Mouse (Mus musculus) urinary bladder, adult 18-20 months (tissue): ENCODE data around the gene Bptf.
"Not testable (repeated sequence)": the region's sequence is repeated elsewhere in the genome, so short reads cannot be mapped to it uniquely, and the experiment has no call there.

Experiments used
- DNase-seq, 2 experiments: peaks; one replicate each; pipeline ENCODE4 v3.0.0; 2022; ENCODE audit warnings: low spot score in 2 of 2, mixed read lengths in 2 of 2

Bptf gene

DNA sequence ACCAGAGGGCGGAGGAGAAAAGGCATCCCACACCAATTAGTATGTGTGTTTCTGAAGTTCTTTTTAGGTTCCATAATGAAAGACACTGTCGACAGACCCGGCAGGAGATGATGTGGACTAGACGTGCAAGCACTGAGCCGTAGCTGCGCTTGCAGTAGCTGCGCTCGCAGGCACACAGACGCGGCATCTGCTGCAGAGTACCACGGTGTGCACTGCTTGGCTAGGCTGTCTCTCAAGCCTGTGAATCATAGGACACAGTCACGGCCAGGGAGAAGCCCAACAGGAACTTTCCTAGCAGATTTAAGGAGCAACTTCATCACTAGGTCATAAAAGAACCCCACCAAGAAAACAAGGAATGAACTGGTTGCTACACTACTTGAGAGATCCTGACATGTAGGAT, 14.1 kb downstream of the Bptf start:
- DNase-seq: no peak

DNA sequence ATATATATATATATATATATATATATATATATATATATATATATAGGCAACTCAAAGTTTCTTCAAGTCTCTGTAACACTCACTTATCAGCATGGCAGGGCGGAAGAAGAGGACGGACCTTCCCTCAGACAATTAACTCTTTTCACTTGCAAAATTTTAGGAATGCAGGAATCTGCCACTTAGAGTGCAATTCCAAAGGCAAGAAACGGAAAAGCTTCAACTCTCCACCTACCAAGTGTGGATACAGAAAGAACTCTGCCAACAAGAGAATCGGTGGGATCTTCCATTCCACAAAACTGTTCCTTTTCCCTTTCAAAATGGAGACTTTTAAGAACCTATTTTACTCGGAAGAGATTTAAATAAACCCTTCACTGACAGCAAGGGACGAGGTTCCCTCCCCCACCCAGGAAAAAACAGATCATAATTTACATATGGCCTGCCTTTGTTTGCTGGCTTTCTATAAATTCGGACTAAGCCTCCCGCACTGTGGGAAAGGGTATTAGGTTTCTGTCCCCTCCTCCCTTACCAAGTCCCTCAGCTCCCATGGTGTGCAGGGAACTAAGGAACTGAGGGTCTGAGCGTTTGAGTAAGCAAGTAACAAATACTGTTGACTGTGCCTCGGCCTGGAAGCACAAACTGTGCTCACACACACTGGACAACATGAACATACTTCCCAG, 17.9 kb downstream of the Bptf start:
- no peak for DNase-seq

DNA sequence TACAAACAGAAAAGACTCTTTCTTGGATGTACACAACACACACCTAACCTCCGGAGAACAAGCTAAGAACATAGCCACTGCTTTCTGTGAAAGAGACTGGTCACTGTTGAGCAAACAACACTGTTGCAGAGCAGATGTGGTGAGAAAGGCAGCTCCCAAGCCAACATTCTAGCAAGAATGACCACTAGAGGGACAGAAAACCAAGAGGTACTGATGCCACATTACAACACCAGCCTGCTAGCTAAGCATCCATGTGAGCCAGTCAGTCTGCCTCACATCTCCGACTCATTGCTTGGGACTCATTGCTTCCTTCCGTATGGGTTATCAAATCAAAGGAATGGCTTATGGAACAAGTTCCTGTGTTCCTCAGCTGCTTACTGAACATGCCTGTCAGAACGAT, 18.8 kb downstream of the Bptf start:
- DNase-seq: no peak

DNA sequence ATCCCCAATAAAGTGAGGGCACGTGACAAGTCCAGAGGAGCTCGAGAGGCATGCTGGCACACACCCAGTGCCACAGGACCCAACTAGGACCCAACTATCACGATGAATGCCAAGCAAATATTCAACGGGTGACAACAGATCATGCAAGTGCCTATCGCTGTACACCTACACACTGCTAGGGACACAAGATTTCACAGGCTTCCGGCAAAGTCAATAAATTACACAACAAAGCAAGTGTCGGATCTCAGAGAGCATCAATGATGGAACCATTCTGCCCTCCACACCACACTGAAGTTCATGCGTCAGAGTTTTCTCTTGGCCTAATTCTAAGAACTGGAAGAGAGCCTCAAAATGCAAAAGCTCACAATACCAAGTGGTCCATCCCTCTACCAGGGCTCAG, 22.3 kb downstream of the Bptf start:
- no peak for DNase-seq

DNA sequence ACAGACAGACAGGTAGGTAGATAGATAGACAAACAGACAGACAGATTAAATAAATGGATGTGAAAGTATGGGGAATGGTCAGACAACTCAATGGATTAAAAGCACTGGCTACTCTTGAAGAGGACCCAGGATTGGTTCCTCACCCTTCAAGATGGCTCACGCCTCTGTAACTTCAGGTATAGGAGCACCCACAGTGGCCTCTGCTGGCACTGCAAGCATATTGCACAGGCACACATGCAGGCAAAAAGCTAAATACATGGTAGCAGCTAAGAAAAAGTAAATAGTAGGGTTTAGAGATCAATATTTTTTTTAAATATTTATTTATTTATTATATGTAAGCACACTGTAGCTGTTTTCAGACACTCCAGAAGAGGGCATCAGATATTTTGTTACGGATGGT, 23.0 kb downstream of the Bptf start:
- no peak for DNase-seq

DNA sequence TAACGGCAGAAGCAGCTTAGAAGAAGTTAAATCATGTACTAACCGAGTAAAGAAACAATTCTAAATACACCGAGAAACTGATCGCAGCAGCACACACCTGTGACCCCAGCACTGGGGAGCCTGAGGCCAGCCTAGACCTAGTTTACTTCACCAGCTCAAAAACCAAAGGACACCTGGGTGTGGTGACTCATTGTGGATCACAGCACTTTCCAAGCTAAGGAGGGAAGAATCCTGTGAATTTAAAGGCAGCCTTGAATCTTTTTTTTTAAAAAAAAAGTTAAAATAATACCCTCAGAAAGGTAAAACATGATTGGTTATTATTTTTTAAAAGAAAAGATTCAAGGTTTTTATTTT, 24.2 kb downstream of the Bptf start:
- no peak for DNase-seq

DNA sequence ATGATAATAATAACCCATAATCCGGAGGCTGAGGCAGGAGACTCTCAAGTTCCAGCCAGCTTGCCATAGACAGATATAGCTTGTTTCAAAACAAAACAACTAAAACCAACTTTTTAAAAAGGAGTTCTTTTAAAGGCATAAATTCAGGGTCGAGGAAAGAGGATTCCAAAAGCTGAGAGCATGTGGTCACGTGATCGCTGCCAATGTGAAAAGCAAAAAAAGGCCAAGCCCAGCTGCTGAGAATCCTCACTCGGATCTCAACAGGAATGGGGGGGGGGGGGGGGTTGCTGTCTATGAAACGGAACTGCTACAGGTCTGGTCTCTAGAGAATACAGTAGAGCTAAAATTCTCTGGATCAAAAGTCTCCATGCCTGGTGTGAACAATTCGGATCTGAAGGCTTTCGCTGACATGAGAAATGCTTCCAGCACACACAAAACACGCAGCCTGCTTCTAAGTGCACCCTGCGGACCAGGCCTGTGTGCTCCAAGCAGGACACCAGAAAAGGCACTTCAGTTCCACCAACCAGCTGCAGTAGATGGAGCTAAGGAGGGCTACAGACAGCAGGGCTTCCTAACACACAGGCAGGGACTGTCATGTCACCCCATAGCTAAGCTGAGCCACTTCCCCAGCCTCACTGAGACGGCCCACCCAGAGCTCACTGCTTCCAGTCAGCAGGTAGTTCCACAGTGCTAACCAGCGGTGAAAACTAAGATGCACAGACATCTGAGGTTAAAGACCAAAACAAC, 24.8 kb downstream of the Bptf start:
- DNase-seq: no peak

DNA sequence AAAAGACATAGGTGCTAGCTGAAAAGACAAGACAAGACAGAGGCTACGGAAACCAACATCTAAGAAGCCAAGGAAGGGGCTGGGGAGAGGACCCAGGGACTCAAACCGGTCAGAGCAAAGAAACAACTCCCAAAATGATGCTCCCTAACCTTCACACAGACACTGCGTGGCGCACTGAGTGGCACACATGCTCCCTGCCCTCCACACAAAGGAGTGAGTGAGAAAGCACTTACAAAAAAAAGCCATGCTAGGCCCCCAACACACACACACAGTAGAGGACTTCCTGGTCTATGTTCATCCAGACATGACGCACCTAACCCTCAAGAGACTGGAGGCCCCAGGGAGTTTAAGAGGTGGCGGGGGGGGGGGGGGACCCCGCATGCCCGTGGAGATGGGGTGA, 25.5 kb downstream of the Bptf start:
- DNase-seq: no peak

DNA sequence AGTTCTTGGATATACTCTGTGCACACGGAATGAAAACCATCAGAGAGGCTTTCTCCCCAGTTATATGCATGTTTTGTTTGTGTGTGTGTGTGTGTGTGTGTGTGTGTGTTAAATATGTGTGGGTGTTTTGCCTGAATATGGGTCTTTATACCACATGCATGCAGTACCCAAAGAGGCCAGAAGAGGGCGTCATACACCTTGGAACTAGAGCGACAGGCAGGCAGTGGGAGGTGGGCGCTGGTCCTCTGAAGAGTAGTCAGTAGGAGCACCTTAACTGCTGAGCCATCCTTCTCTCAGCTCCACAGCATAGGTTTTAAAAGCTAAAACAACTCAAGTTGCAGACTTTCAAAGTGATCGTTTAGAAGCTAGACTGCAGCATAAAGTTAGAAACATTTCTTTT, 26.7 kb downstream of the Bptf start:
- peak; percentile 18 to 29 for DNase-seq

DNA sequence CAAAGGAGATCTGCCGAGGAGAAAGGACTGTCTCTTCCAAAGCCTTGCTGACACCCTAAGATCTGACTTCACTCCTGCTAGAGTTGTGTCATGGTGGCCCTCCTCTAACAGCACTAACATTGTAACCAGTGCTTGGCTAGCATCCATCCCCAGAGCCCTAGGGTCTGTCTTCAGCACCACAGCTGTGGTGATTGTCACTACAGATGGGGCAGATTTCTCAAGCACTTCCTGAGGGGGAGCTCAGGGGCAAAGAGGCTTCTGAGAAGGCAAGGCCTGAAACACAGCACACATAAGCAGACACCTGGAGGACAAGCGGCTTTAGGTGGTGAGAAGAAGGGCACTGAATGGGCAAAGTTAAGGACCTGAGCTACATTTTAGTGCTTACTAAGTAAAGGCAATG, 28.2 kb downstream of the Bptf start:
- DNase-seq: no peak

DNA sequence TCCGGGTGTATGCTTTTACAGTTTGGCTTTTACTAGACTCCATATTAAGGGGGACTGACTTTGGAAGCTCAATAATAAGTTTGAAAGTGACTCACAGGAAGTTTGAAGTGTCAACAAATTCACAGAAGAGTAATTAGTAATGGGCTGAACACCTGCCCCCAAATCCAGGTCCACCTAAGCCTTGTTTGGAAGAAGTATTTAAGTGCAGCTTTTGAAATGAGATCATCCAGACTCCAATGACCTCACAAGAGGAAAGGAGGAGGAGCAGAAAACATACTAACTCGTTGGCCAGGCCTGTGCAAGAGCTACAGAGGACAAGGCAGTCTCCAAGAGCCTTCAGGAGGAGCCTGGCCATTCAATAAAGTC, 28.7 kb downstream of the Bptf start:
- DNase-seq: no peak

DNA sequence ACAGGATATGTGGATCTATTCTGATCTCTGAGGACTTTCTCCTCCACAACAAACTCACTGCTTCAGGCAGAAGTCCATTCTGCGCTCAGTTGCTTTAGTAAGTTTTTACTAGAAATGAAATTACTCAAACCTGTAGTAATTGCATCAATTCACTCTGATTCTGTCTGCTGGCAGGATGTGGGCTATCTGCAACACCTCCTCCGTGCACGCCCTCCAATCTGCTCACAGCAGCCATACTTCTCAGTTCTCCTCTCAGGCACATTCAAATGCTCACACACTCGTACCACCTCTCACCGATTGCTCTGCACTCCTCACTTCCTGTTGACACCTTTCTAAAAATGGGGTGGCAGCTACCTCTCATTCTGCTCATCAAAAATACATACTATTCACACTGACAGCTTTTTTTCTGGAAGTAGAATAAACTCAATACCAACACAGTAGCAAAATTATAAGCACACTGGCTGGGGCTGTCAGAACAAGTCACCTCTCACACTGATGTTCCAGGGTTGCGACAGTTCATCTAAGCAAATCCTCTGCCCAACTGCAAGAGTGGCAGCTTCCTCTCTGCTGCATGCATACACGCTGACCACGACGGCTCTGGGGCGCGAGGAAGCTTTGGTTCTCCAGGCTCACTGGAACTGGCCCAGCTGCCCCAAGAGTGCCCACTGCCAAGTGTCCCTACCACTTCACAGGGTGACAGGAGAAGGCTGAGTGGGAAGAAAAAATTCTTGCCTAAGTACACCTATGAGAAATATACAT, 29.3 kb downstream of the Bptf start:
- DNase-seq: no peak

DNA sequence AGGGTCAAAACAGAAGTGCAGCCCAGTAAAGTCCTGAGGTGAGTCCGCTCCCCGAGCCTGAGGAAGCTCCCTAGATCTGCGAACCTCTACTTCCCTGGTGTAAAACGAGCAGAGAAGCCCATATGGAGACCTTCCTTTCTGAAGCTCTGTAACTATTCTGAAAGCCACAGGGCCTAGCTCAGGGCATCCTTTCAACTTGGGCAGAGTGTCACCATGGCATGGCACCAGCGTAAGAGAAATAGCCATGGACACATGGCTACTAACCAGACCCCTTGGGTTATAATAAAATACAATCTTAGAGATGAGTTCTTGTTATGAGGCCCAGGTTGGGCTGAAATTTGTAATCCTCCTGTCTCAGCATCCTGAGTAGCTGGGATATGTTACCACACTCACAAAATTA, 35.0 kb downstream of the Bptf start:
- no peak for DNase-seq

DNA sequence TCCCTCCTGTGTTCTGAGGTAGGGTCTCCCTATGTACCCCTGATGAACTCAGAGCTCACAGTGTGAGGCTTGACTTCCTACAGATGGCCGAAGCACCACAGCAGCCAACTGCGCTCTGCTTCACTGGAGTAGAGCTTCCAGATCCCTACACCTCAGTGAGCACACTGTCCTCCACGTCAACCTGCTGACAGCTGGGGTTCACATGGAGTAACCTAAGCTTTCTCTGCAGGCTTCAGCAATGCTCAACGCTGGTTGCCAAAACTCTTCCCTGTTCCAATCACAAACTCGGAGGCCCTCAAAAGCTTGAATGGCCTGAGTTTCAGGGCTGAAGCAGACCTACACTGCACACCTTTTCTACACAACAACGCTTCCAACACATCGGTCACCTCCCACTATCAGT, 38.1 kb downstream of the Bptf start:
- DNase-seq: no peak

DNA sequence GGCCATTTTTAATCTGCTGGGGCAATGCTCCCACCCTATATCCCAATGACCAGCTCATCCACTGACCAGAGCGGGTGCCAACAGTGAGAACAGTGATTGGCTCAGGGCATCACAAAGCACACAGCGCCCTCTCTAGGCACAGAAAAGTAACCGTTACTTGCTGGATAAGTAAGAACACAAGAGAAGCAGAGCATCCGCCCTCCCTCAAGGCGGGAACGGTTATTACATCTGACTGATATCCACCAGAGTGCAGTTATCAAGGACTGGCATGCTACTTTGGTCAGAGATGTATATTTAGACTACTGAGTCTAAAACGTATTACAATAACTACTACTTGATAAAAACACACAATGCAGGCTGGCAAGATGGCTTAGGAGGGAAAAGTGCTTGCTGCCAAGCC, 39.3 kb downstream of the Bptf start:
- DNase-seq: no peak

DNA sequence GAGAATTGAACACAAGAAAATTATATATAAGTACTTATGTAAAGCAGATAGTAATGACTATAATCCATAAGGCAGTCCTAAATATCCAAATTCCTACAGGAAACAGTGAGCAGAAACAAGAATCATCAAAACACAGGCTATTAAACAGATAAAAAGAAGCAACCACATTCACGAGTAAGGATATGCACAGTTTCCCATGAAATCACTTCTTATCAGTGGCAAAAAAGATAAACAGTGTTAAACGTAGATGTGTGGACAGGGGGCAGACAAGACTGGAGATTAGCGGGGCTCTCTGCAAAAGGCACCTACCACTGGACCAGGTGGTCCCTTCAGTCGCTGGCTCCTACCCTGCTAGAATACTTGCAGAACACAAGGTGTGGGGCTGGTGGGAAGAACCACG, 46.1 kb downstream of the Bptf start:
- no peak for DNase-seq

DNA sequence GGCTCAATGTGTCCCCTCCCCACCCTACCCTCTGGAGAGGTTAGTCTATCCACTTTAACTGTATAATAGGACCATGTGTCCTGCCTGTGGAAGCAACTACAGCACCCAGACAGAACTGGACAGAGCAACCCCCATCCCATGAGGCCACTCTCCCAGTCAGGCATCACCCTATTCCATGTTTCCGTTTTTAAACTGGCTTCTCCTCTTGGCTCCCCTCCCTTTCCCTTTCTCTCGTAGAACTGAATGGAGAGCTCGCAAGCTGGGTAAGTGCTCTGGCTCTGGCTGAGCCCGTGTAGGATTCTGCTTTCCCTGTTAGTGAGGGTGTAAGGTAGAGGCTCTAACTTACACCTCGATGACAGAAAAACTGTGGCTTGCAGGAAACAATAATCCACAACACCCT, 48.4 kb downstream of the Bptf start:
- no peak for DNase-seq

DNA sequence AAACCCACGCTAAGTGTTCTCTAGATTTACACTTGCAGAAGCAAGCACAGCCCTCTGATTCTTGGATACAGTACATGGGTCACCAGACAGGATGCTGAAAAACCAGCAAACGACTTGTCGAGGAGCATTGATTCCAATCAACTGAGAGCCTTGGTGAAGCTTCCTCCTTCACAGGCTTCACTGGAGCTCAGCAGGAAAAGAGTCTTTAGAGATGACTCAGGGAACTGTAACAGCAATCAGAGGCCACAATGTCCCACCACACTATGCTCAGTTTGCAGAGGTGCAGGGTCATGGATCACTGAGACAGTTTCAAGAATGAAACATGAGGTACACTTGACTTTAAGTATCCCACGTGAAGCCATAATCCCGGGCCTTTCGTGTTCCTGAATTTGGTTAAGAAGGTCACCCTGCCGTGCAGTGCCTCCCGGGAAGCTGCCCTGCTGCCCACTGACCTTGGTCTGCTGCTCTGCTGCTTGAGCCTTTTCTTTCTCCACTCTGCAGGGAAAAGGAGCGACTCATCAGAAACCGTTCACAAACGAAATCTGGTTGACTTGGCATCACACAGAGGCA, 66.6 kb downstream of the Bptf start:
- DNase-seq: no peak

DNA sequence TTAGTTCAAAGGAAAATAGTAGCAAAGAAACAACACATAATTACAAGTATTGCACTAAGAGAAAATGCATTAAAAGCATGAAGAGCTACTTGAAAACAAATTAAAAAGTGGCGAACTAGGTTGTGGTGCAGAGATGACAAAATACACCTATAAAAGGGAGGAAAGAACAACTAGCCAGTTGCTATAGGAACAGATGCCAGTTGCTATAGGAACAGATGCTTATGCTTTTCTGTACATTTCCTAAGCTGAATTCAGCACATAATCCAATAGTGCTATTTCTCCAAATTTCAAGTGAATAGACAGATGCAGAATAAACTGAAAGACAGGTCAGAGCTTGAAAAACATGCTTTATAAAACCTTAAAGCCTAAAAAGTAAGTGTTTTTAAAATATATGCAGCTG, 67.3 kb downstream of the Bptf start:
- DNase-seq: no peak

DNA sequence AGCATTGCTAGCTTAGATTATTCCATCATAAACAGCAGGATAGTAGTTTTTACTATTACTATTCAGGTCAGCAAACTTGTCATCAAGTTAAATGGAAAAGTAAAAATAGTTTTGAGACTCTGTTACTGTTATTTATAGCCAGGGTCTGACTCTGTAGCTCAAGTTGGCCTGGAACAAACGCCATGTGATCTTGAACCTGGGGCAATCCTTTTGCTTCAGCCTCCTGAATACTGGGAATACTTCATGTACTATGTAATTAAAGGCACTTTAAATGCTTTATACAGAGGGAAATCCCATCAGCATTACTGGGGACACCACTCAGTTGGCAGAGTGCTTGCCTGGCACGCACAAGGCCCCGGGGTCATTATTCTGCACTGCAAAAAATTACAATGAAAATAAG, 68.9 kb downstream of the Bptf start:
- no peak for DNase-seq

DNA sequence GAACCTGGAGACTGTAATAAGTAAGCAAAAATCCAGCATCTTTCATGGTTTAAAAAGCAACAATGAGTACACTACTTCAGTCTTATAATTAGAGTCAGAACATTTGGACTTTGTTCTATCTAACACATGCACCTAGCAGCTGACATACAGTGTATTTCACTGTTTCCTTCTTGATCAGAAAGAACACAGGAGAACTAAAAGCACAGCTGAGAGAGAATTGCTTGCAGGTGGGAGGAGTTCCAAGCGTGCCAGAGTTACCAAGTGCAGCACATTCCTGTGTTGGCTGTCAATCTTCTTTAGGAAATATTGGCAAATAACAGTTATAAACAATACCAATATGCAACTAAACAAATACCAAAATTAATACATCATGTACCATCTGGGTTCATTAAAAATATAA, 71.0 kb downstream of the Bptf start:
- no peak for DNase-seq

DNA sequence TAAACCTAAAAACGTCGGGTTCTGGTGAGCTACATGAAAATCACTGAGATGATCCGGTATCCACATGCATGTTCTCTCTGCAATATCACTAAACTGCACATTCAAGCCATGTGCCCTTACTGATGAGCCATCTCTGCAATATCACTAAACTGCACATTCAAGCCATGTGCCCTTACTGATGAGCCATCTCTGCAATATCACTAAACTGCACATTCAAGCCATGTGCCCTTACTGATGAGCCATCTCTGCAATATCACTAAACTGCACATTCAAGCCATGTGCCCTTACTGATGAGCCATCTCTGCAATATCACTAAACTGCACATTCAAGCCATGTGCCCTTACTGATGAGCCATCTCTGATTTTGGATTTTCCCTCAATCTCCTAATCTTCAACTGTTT, 72.3 kb downstream of the Bptf start:
- not testable (repeated sequence) for DNase-seq

DNA sequence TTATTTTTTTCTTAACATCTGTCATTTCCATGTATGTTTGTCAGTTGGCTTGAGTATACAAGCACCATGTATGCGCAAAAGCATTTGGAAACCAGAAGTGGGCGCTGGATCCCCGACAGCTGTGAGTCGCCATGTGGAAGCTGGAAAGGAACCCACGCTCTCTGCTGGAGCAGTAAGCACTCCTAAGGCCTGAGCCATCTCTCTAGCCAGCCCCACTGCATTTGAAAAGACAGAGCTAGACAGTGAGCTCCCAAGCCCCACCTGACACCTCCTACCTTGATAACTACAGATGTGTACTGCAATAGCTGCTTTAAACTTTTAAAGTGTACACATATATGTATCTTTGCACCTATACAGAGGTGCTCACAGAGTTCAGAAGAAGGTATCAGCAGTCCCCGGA, 74.5 kb downstream of the Bptf start:
- no peak for DNase-seq
